Mouse (Mus musculus) ES-E14 (cell line): ENCODE measurements around the gene Gstp2.

Experiments
- CHD2 ChIP-seq: IDR thresholded peaks from 2 replicates; pipeline ENCODE4 v1.6.1; 2014; ENCODE audit warnings: mild to moderate bottlenecking, low read depth, low read length, inconsistent platforms
- HCFC1 ChIP-seq: IDR thresholded peaks from 2 replicates; pipeline ENCODE4 v1.6.1; 2012; ENCODE audit warnings: low read length, inconsistent platforms, borderline replicate concordance; ENCODE audit not compliant: insufficient read depth
- ZNF384 ChIP-seq: IDR thresholded peaks from 2 replicates; pipeline ENCODE4 v1.6.1; 2012; ENCODE audit warnings: low read depth, low read length, inconsistent platforms

- 0 out of 2 replicates have a peak, but pooled peaks have one; percentile 50 for TF ChIP-seq HCFC1
- TF ChIP-seq CHD2 = peak; percentile 90
- TF ChIP-seq ZNF384 = no peak
Measured at GRCm38 (mm10) chr19:4018743-4019583, 26.9 kb downstream of the Gstp2 start.
